Comparison of ENCODE assay signal across 8 mouse cellular contexts in the genomic region with DNA sequence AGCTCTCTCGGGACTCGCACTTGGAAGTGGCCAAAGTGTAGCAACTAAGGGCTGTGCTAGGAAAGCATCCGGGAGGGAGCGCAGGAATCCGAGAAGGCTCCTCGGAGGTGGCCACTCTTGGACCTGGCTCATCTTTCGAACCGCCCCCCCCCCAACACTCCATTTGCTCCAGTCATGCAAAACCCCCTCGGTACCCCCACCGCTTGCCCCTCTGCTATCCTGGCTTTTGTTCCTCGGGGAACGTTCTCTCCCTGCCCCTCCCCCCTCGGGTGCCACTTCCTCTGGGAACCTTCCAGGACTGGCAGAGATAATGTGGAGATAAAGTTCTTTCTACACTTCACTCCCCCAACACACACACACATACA. TPM values are rescaled to one million over a fixed set of nuclear protein-coding genes. Genes with fewer than 3 reads are reported as not detected.
DNase-seq lines count a peak whose midpoint lies in the region; ATAC-seq and TF ChIP-seq lines count a peak whose summit lies in the region.

No protein-coding gene starts in this region.

- H3K4me1 ChIP-seq in forebrain, embryonic 10.5 days = peaks cover 64% of the 10 kb centered on the region
- peaks cover 19% of the 10 kb centered on the region for H3K4me1 ChIP-seq in intestine, embryonic 16.5 days (ENCODE audit: control insufficient read depth, insufficient read depth, low read length)
- peaks cover 11% of the 10 kb centered on the region for H3K4me1 ChIP-seq in midbrain, postnatal 0 days (ENCODE audit: insufficient read depth, low read length)

- peak overlapping the region; percentile 80 for H3K9ac ChIP-seq in intestine, embryonic 16.5 days (ENCODE audit: low read depth, low read length)
- no peak overlapping the region for H3K9ac ChIP-seq in midbrain, postnatal 0 days (replicated peaks; ENCODE audit: low read length, poor library complexity, severe bottlenecking)

- WGBS in forebrain, embryonic 10.5 days = under 1% methylated on average over 13 of the region's 13 CpGs
- WGBS in intestine, embryonic 16.5 days = 0% methylated on average over 12 of the region's 13 CpGs
- WGBS in midbrain, postnatal 0 days = 0% methylated on average over 8 of the region's 13 CpGs

- intact Hi-C loops in left cerebral cortex, postnatal 4 days (cut with DNase I) = no loop called here
- intact Hi-C loops in left cerebral cortex, postnatal 36 days (cut with DNase I) = no loop called here

- H3K27ac ChIP-seq in forebrain, embryonic 10.5 days = peak overlapping the region; percentile 90
- peak overlapping the region; percentile 92 for H3K27ac ChIP-seq in intestine, embryonic 16.5 days (ENCODE audit: low read length)
- no peak overlapping the region for H3K27ac ChIP-seq in midbrain, postnatal 0 days (ENCODE audit: low read depth, low read length)

- H3K27me3 ChIP-seq in forebrain, embryonic 10.5 days (ENCODE audit: poor library complexity, severe bottlenecking) = peaks cover 99% of the 10 kb centered on the region
- peaks cover 4% of the 10 kb centered on the region; the same call in 1 of the 2 replicates for H3K27me3 ChIP-seq in intestine, embryonic 16.5 days (replicated peaks; ENCODE audit: control insufficient read depth, insufficient read depth, low read length)
- H3K27me3 ChIP-seq in midbrain, postnatal 0 days (ENCODE audit: insufficient read depth, low read length) = peaks cover 53% of the 10 kb centered on the region

- no peak for TF ChIP-seq CTCF in midbrain, postnatal 0 days (IDR thresholded peaks at IDR 0.05)

- no peaks in the 10 kb centered on the region for H3K9me3 ChIP-seq in forebrain, embryonic 10.5 days
- H3K9me3 ChIP-seq in intestine, embryonic 16.5 days (ENCODE audit: control insufficient read depth, low read length) = no peaks in the 10 kb centered on the region
- H3K9me3 ChIP-seq in midbrain, postnatal 0 days (ENCODE audit: low read length) = no peaks in the 10 kb centered on the region

- H3K36me3 ChIP-seq in forebrain, embryonic 10.5 days (replicated peaks) = no peaks in the 10 kb centered on the region
- no peaks in the 10 kb centered on the region for H3K36me3 ChIP-seq in intestine, embryonic 16.5 days (ENCODE audit: control insufficient read depth, insufficient read depth, low read length)
- H3K36me3 ChIP-seq in midbrain, postnatal 0 days (ENCODE audit: insufficient read depth, low read length) = no peaks in the 10 kb centered on the region

- no peak for ATAC-seq in intestine, embryonic 16.5 days
- no peak for ATAC-seq in midbrain, postnatal 0 days (ENCODE audit: low FRiP score)
- no peak for ATAC-seq in cerebellum, adult (ENCODE audit: insufficient number of reproducible peaks, low FRiP score, low TSS enrichment)
- no peak for ATAC-seq in granulocyte monocyte progenitor cell, adult 5-6 weeks (replicated peaks; ENCODE audit: poor library complexity, severe bottlenecking)

- peak overlapping the region; percentile 98 for H3K4me2 ChIP-seq in intestine, embryonic 16.5 days (ENCODE audit: low read depth, low read length)
- peak overlapping the region; percentile 95 for H3K4me2 ChIP-seq in midbrain, postnatal 0 days (ENCODE audit: low read depth, low read length, poor library complexity, severe bottlenecking)

- H3K4me3 ChIP-seq in forebrain, embryonic 10.5 days = peak overlapping the region; percentile 71
- peak overlapping the region; percentile 69 for H3K4me3 ChIP-seq in intestine, embryonic 16.5 days (ENCODE audit: low read length)
- peak overlapping the region; percentile 46 for H3K4me3 ChIP-seq in midbrain, postnatal 0 days (ENCODE audit: low read depth, low read length)

- DNase-seq in left cerebral cortex, postnatal 4 days = peak; percentile 29
- DNase-seq in left cerebral cortex, postnatal 36 days (ENCODE audit: low spot score in 2 of 2) = no peak
- DNase-seq in forebrain, embryonic 10.5 days (ENCODE audit: extremely low spot score, low spot score) = no peak
- no peak for DNase-seq in midbrain, postnatal 0 days (ENCODE audit: low spot score)
- DNase-seq in adrenal gland, postnatal 10 days = no peak

RNA-seq across cellular contexts. Expression of a gene that starts 0.7 kb away (rescaled TPM):
- 10 to 100 TPM; 13.0 to 14.5 TPM for total RNA-seq in left cerebral cortex, postnatal 4 days (2021)
- 10 to 100 TPM in 1 of 2 experiments, 1 to 10 TPM in 1; 9.4 to 12.7 TPM for total RNA-seq in left cerebral cortex, postnatal 36 days (2021)
- polyA plus RNA-seq in forebrain, embryonic 10.5 days (2016; fragmentation: Nextera tagmentation; extraction: Ambion mirVana) = 21.2 and 21.4 TPM in 2 replicates
- 19.6 and 24.9 TPM in 2 replicates for polyA plus RNA-seq in intestine, embryonic 16.5 days (2015; fragmentation: Nextera tagmentation; extraction: Ambion mirVana)
- 34.0 and 35.9 TPM in 2 replicates for total RNA-seq in midbrain, postnatal 0 days (2014; rRNA removed)
- polyA plus RNA-seq in midbrain, postnatal 0 days (2015; fragmentation: Nextera tagmentation; extraction: Ambion mirVana) = 14.8 and 15.3 TPM in 2 replicates
- 10 to 100 TPM in 1 of 2 experiments, 1 to 10 TPM in 1; 7.9 to 10.1 TPM for total RNA-seq in adrenal gland, postnatal 10 days (2021)
- total RNA-seq in granulocyte monocyte progenitor cell, adult 5-6 weeks (2014; fragmentation: Nextera tagmentation) = not detected in 2 replicates
- not detected in 2 replicates for total RNA-seq in granulocyte monocyte progenitor cell, adult 5-6 weeks (2017)

RNA-seq across cellular contexts. Expression of a gene that starts 36.7 kb away (rescaled TPM):
- total RNA-seq in left cerebral cortex, postnatal 4 days (2021) = under 1 TPM; 0.44 to 0.74 TPM
- total RNA-seq in left cerebral cortex, postnatal 36 days (2021) = under 1 TPM; 0.17 to 0.70 TPM
- polyA plus RNA-seq in forebrain, embryonic 10.5 days (2016; fragmentation: Nextera tagmentation; extraction: Ambion mirVana) = 0.42 and 0.73 TPM in 2 replicates
- 0.04 and 0.11 TPM in 2 replicates for polyA plus RNA-seq in intestine, embryonic 16.5 days (2015; fragmentation: Nextera tagmentation; extraction: Ambion mirVana)
- total RNA-seq in midbrain, postnatal 0 days (2014; rRNA removed) = 1.7 and 2.8 TPM in 2 replicates
- polyA plus RNA-seq in midbrain, postnatal 0 days (2015; fragmentation: Nextera tagmentation; extraction: Ambion mirVana) = 1.1 and 1.6 TPM in 2 replicates
- not detected for total RNA-seq in adrenal gland, postnatal 10 days (2021)
- not detected in 2 replicates for total RNA-seq in granulocyte monocyte progenitor cell, adult 5-6 weeks (2014; fragmentation: Nextera tagmentation)
- not detected in 2 replicates for total RNA-seq in granulocyte monocyte progenitor cell, adult 5-6 weeks (2017)

RNA-seq across cellular contexts. Expression of a gene that starts 59.1 kb away (rescaled TPM):
- 10 to 100 TPM; 85.7 to 98.0 TPM for total RNA-seq in left cerebral cortex, postnatal 4 days (2021)
- total RNA-seq in left cerebral cortex, postnatal 36 days (2021) = 10 to 100 TPM; 57.9 to 58.8 TPM
- 168 TPM in 2 replicates for polyA plus RNA-seq in forebrain, embryonic 10.5 days (2016; fragmentation: Nextera tagmentation; extraction: Ambion mirVana)
- polyA plus RNA-seq in intestine, embryonic 16.5 days (2015; fragmentation: Nextera tagmentation; extraction: Ambion mirVana) = 110 and 117 TPM in 2 replicates
- total RNA-seq in midbrain, postnatal 0 days (2014; rRNA removed) = 93.8 and 98.3 TPM in 2 replicates
- 127 and 130 TPM in 2 replicates for polyA plus RNA-seq in midbrain, postnatal 0 days (2015; fragmentation: Nextera tagmentation; extraction: Ambion mirVana)
- 10 to 100 TPM; 51.6 to 54.8 TPM for total RNA-seq in adrenal gland, postnatal 10 days (2021)
- 95.2 and 147 TPM in 2 replicates for total RNA-seq in granulocyte monocyte progenitor cell, adult 5-6 weeks (2014; fragmentation: Nextera tagmentation)
- 71.2 and 75.6 TPM in 2 replicates for total RNA-seq in granulocyte monocyte progenitor cell, adult 5-6 weeks (2017)

Comparison
In these comparisons a context has a peak if more than half of its experiments do, and no peak if none do; other contexts are left out.
1. RNA of a gene that starts 0.7 kb away (total RNA-seq): 34.0 to 35.9 TPM in midbrain, postnatal 0 days, 13.0 to 14.5 TPM in left cerebral cortex, postnatal 4 days, 9.4 to 12.7 TPM in left cerebral cortex, postnatal 36 days and 7.9 to 10.1 TPM in adrenal gland, postnatal 10 days; not detected in granulocyte monocyte progenitor cell, adult 5-6 weeks; every median in the first group is over 4 times any median in the second.
2. Peak in every context shown above with its lines, with median percentiles within 50 percentile points of each other: H3K4me3 ChIP-seq.